In the genomic region with DNA sequence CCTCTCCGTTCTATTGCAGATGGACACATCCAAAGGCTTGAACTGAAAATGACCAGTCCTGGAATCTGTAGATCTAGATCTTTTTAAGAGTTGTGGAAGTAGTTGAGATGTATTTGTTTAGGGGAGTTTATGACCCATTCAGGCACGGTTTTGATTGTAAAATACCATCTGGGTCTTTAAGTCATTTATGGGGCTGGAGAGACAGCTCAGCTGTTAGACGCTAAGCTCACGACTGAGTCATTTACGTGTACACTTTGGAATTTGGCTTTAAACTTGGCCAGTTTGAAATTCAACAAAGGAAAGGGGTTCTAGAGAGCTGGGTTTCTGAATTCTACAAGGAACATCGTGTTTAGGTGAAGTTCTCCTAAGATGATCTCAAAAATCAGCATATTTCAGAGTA, we compare ENCODE assay signal across 15 mouse cellular contexts.
"Had no signal": no experiment of that assay in that cellular context is flagged by ENCODE, and none has a peak within 500 bp of the region (broad histone marks: within the 10 kb centered on the region; RNA-seq: fewer than 3 reads in every experiment).

No protein-coding gene starts in this region.

- H3K27me3 ChIP-seq: liver, embryonic 13.5 days; lung, embryonic 15.5 days; midbrain, embryonic 12.5 days; neural tube, embryonic 15.5 days had no signal

- H3K9me3 ChIP-seq: liver, embryonic 13.5 days; lung, embryonic 15.5 days; megakaryocyte, embryonic 14.5 days; midbrain, embryonic 12.5 days; neural tube, embryonic 15.5 days had no signal

- H3K4me3 ChIP-seq: liver, embryonic 13.5 days; lung, embryonic 15.5 days; megakaryocyte, embryonic 14.5 days; midbrain, embryonic 12.5 days; neural tube, embryonic 15.5 days had no signal

- H3K4me2 ChIP-seq: liver, embryonic 13.5 days; lung, embryonic 15.5 days; midbrain, embryonic 12.5 days; neural tube, embryonic 15.5 days had no signal

- H3K9ac ChIP-seq: liver, embryonic 13.5 days; liver, postnatal 0 days; lung, embryonic 15.5 days; midbrain, embryonic 12.5 days; neural tube, embryonic 15.5 days had no signal

- DNase-seq: kidney, adult 9 months; kidney, postnatal 14 days; left cerebral cortex, postnatal 4 days; liver; liver, embryonic 13.5 days; liver, postnatal 0 days; lung, postnatal 14 days; right cerebral cortex, adult 18-20 months; right cerebral cortex, postnatal 25 days; thymus, postnatal 36 days had no signal

- H3K27ac ChIP-seq: liver, embryonic 13.5 days; lung, embryonic 15.5 days; macrophage; midbrain, embryonic 12.5 days; neural tube, embryonic 15.5 days had no signal

- H3K4me1 ChIP-seq: liver, embryonic 13.5 days had no signal

- ATAC-seq: liver, postnatal 0 days had no signal

- H3K36me3 ChIP-seq: liver, embryonic 13.5 days; lung, embryonic 15.5 days; midbrain, embryonic 12.5 days; neural tube, embryonic 15.5 days had no signal
